Mouse (Mus musculus) ES-Bruce4 (cell line): Measurements from ENCODE around the gene Inip. TPM values are rescaled to one million over a fixed set of nuclear protein-coding genes. Genes with fewer than 3 reads are reported as not detected.

Experiments used
- H3K27ac ChIP-seq: 2 replicates; pipeline ENCODE4 v1.5.1; 2012; ENCODE audit warnings: low read length, inconsistent platforms; ENCODE audit not compliant: insufficient read depth
- H3K27me3 ChIP-seq: 2 replicates; pipeline ENCODE4 v1.6.1; 2012; ENCODE audit warnings: mild to moderate bottlenecking, low read length, inconsistent platforms; ENCODE audit not compliant: control insufficient read depth, poor library complexity, insufficient read depth, severe bottlenecking
- H3K36me3 ChIP-seq: 2 replicates; pipeline ENCODE4 v1.6.1; 2012; ENCODE audit warnings: inconsistent platforms, mild to moderate bottlenecking, low read length, moderate library complexity; ENCODE audit not compliant: control insufficient read depth, poor library complexity, insufficient read depth, severe bottlenecking
- H3K4me1 ChIP-seq: one replicate; pipeline ENCODE4 v1.8.1; 2011; ENCODE audit warnings: low read length; ENCODE audit not compliant: control insufficient read depth, insufficient read depth
- H3K4me3 ChIP-seq: 2 replicates; pipeline ENCODE4 v1.5.1; 2011; ENCODE audit warnings: low read depth, mild to moderate bottlenecking, low read length
- H3K9ac ChIP-seq: 2 replicates; pipeline ENCODE4 v1.6.1; 2012; ENCODE audit warnings: low read depth, mild to moderate bottlenecking, inconsistent platforms; ENCODE audit not compliant: poor library complexity, severe bottlenecking
- H3K9me3 ChIP-seq: replicated peaks from 2 replicates; pipeline ENCODE4 v1.6.1; 2012; ENCODE audit warnings: mild to moderate bottlenecking, low read length, inconsistent platforms; ENCODE audit not compliant: control insufficient read depth, poor library complexity, insufficient read depth, severe bottlenecking
- CTCF ChIP-seq: IDR thresholded peaks from one replicate; pipeline ENCODE4 v1.8.1; 2011; ENCODE audit warnings: low read depth, low read length
- EP300 ChIP-seq: IDR thresholded peaks from 2 replicates; pipeline ENCODE4 v1.6.1; 2011; ENCODE audit warnings: low read depth, low read length; ENCODE audit not compliant: insufficient read depth
- POLR2A ChIP-seq: IDR thresholded peaks from one replicate; pipeline ENCODE4 v1.8.1; 2011; ENCODE audit warnings: low read length; ENCODE audit not compliant: insufficient read depth
- polyA plus RNA-seq: library from polyadenylated mRNA; stranded (reverse); fragments of >200 nt; gene quantifications from 2 replicates; pipeline ENCODE4 v1.2.4, GENCODE M21; 2011; ENCODE audit warnings: low read depth; ENCODE audit not compliant: missing spikeins, insufficient read depth, insufficient read length

Inip gene
- polyA plus RNA-seq, 1 experiment = 42.3 TPM

DNA sequence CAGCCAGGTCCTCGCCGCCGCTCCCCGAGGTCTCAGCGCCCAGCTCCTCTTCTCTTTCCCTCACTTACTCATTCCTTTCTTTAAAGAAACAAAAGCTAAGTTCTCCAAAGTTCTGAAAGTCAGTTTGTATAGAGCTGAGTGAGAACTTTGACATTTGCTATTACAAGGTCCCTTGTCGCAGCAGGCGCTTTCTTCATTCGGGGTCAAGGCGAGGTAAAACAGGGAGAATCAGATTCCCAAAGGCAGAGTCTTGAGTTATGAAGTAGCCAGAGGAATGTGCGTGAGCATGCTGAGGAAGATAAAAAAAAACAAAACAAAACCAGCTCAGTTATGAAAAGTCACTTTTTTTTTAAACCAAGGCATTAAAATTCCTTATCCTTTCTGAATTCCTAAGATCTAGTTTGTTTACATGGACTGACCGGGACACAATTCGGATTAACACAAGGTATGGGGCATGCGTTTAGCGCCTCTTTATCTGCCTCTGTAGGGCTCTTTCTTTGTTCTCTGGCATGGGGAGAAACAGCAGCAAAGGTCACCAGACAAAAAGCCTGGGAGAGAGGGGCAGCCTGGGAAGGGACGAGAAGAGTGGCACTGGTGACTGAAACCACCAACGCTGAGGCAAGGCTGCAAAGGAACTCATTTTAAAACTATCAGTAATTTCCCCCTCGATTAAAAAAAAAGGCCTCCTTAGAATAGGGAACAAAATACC lies 29.1 kb downstream of the Inip start:
- Histone ChIP-seq H3K27ac (no peak overlapping the region), H3K36me3 (peaks cover 63% of the 10 kb centered on the region), H3K4me3 (no peak overlapping the region), H3K27me3 (no peaks in the 10 kb centered on the region), H3K4me1 (no peaks in the 10 kb centered on the region), H3K9me3 (no peaks in the 10 kb centered on the region), H3K9ac (no peak overlapping the region)
- TF ChIP-seq POLR2A = no peak
- TF ChIP-seq CTCF = no peak
- TF ChIP-seq EP300 = no peak

DNA sequence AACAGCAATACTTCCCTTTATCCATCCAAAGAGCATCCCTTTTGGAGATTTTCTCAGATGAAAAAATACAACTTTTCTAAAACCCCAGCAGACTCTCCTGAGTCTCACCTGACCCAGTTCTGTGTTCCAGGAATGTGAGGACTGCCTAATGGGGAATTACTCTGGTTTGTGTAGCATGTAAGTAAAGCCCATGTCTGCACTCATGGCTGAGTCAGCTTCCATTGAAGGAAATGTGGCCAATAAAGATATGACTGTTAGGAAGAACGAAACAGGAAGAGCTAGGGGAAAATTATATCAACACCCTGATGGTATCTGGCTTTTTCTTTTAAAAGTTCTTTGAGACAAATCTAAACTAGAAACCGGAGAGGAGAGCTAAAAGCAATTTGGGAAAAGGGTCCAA lies 33.7 kb downstream of the Inip start:
- no peaks in the 10 kb centered on the region for H3K4me1 ChIP-seq
- H3K27ac ChIP-seq = no peak overlapping the region
- H3K9me3 ChIP-seq = no peaks in the 10 kb centered on the region
- no peak overlapping the region for H3K4me3 ChIP-seq
- no peak overlapping the region for H3K9ac ChIP-seq
- peaks cover 26% of the 10 kb centered on the region for H3K36me3 ChIP-seq
- no peaks in the 10 kb centered on the region for H3K27me3 ChIP-seq
- no peak for TF ChIP-seq CTCF
- TF ChIP-seq EP300 = no peak
- no peak for TF ChIP-seq POLR2A

DNA sequence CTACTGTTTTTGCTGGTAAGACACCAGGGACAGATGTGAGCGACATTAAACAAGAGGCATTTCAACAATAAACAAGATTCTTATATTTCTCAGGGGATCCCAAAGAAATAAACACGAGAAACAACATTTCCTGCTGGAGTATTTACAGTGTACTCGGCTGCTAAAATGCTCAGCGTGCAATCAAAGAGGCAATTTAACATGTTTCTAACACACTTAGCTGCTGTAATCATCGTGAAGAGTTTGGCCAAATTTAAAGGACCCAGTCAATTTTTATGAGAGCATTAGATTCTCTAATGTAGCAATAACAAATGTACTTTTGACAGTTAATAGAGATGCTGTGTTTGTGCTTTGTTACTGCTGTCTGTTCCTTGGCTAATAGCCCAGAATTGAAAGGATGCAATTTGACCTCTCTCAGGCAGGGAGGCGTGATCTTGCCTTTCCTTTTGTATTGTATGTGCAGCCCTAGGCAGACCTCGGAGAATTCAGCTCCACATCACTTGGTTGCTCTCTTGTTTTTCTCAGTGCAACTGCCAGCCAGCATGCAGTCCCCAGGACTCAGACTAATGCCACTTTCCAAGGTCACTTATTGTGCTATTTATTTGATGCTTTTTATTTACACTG lies 35.9 kb downstream of the Inip start:
- no peaks in the 10 kb centered on the region for H3K4me1 ChIP-seq

DNA sequence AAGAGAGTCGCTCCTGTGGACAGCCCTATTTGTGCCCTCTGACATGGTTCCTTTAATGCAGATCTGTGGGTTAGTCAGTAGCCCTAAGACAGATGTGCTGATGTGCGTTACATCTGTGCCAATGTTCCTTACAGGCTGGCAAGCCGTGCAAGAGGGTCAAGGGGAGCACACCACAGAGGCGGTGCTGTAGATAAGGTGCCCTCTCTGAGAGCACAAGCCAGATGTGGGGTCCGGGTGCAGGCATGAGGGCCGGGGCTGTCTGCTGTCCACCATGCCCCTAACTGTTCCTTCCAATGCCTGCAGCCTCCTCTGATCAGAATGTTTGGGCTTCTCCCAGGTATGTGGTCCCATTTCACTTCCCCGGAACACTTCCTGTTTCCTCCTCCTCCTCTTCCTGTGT lies 36.4 kb downstream of the Inip start:
- no peak for TF ChIP-seq EP300
- TF ChIP-seq CTCF = no peak
- TF ChIP-seq POLR2A = no peak
- Histone ChIP-seq H3K4me1 (no peaks in the 10 kb centered on the region), H3K9ac (no peak overlapping the region), H3K27me3 (no peaks in the 10 kb centered on the region), H3K4me3 (no peak overlapping the region), H3K27ac (no peak overlapping the region), H3K36me3 (no peaks in the 10 kb centered on the region), H3K9me3 (no peaks in the 10 kb centered on the region)

More for the DNA sequence above, 35.9 kb downstream of the Inip start:
- Histone ChIP-seq H3K27me3 (no peaks in the 10 kb centered on the region), H3K9ac (no peak overlapping the region), H3K4me3 (no peak overlapping the region), H3K27ac (no peak overlapping the region), H3K36me3 (peaks cover 4% of the 10 kb centered on the region; the same call in 1 of the 2 replicates), H3K9me3 (no peaks in the 10 kb centered on the region)
- TF ChIP-seq CTCF = no peak
- TF ChIP-seq EP300 = no peak
- TF ChIP-seq POLR2A = no peak

DNA sequence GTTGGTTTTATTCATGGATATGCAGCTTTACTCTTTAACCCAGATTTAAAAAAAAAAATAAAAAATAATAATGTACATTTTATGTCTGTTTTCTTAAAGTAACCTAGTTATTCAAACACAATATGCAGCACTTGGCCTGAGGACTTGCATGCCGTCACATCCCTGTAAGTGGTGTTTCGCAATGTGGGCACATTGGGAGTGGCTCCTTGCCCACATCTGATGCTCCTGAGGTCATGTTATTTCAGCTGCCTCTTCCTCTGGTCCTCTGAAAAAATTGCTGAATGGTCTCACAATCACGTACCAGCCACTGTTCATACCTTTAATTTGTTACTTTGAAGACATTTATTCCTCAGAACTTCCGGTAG lies 40.0 kb downstream of the Inip start:
- TF ChIP-seq EP300 = no peak
- TF ChIP-seq CTCF = no peak
- no peak for TF ChIP-seq POLR2A
- H3K9ac ChIP-seq = no peak overlapping the region
- H3K27ac ChIP-seq = no peak overlapping the region
- no peak overlapping the region for H3K4me3 ChIP-seq
- H3K9me3 ChIP-seq = no peaks in the 10 kb centered on the region
- H3K4me1 ChIP-seq = no peaks in the 10 kb centered on the region
- H3K27me3 ChIP-seq = no peaks in the 10 kb centered on the region
- H3K36me3 ChIP-seq = no peaks in the 10 kb centered on the region
